Mouse (Mus musculus) frontal cortex, adult 2 months (tissue): ENCODE data around the gene Tppp. TPM values are rescaled to one million over a fixed set of nuclear protein-coding genes. Genes with fewer than 3 reads are reported as not detected.
A peak's percentile ranks its signal among the peaks of the same experiment; 100 is the strongest.
"Not testable (repeated sequence)": the region's sequence is repeated elsewhere in the genome, so short reads cannot be mapped to it uniquely, and the experiment has no call there.

ENCODE experiments used
- DNase-seq, 2 experiments: peaks; one replicate each; pipeline ENCODE4 v3.0.0; 2022; ENCODE audit warnings: low spot score in 1 of 2; ENCODE audit errors: extremely low spot score in 1 of 2
- polyA plus RNA-seq: library from polyadenylated mRNA; depleted of rRNA; stranded (reverse); fragments of >200 nt; gene quantifications from 2 replicates; pipeline ENCODE4 v1.2.3, GENCODE M21; 2012; rRNA removed

Gene Tppp
- 236 and 238 TPM in 2 replicates for polyA plus RNA-seq

GRCm38 (mm10) chr13:74008948-74009718 is at the start of gene Tppp:
Tppp (plus strand) TSS chr13:74009407.
- peak; percentile 87 to 95 for DNase-seq

DNA sequence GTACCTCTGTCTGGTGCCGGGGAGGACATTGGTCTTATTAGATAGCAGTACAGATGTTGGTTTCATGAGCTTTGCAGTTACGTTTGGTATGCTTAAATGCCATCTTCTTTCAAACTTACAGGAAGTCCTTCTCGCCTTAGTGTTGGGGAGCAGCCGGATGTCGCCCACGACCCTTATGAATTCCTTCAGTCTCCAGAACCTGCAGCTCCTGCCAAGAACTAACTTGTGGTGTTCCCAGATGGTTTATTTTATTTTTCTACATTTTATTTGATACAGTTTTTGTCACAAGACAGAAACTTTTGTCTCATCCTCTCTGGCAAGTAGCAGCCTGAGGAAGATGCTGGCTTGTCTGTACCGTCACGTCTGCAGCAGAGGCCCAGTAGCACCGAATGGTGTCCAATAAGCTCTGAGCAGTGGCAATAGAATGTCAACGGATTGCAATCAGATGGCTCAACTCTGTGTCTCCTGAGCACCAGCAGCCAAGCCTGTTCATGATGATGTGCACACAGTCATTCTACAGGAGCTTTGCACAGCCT is 49.0 kb upstream of the Tppp start:
- peak in 1 of 2 experiments; percentile 53 for DNase-seq

DNA sequence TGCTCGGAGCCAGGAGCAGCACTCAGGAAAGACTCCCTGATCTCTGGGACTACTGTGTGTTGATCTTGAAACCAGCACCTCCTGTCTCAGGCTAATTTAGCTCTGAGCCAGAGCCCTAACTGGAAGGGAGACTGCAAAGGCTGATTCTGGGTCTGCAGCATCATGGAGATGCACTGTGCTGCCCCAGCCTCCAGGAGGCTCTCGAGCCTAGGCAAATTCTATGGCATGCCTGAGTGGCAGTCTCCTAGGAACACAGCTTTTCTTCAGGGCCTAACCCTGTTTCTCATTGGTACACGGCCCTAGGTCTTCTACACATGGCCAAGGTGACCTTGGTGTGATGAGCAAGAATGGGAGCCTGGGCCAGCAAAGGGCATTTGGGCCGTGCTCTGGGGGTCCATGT is 48.0 kb upstream of the Tppp start:
- no peak for DNase-seq

DNA sequence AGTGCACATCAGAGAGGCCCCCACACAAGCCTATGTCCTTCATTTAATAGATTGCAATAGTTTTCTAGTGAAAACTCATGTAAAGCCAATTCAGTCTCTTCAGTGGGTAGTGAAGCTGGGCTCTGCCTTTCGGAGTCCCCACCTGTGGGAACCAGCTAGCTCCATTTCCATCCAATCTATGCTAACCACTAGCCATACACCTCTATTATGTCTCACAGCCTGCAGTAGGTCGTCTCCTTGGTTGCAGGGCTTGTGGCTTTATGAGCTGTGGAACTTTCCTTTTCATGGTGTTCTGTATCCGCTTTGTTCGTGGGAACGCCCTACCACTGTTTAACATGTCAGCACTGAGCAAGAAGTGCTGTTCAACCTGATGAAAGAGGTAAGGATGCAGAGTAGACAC is 45.7 kb upstream of the Tppp start, which contains the start of gene Zdhhc11:
Gene Zdhhc11, plus strand, starts transcription at position 301 of the 400 bp plus-strand sequence.
- DNase-seq: no peak

- DNase-seq: peak in 1 of 2 experiments; percentile 79
These were observed 38.4 kb upstream of the Tppp start for GRCm38 (mm10) chr13:73970545-73971448.

DNA sequence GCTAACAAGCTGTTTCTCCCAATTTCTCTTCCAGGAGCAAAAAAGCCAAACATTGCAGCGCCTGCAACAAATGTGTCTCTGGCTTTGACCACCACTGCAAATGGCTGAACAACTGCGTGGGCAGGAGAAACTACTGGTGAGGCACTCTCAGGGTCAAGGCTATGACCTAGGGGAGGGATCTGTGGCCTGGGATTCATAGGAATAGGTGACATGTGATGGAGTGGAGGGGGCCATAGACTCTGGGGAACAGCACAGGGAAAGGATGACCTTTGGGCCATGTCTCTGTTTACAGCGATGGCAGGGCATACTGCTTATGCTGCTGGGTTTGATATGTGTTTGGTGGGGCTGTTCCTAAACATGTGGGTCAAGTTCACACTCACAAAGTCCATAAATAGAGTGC is 34.7 kb upstream of the Tppp start:
- no peak for DNase-seq

DNA sequence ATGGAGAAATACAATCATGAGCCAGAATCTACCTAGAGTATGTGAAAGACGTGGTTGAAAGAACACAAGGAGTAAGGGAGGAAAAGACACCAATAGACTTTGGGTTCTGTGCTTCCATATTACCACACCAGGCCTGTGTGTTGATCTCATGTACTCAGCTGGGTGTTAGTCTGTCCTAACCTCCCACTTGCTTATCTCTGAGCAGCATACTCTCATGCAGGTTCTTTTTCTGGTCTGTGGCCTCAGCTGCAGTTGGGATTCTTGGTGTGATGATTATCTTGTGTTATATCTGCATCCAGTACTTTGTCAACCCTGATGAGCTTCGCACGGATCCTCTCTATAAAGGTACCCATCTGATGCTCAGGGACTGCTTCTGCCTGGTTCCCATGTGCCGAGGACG is 32.3 kb upstream of the Tppp start:
- no peak for DNase-seq

- DNase-seq: no peak
These were observed 18.9 kb upstream of the Tppp start for GRCm38 (mm10) chr13:73990325-73990724.

GRCm38 (mm10) chr13:73990761-73991160 is 18.4 kb upstream of the Tppp start:
- DNase-seq: no peak

GRCm38 (mm10) chr13:73991267-73991666 is 17.9 kb upstream of the Tppp start:
- DNase-seq: no peak

DNA sequence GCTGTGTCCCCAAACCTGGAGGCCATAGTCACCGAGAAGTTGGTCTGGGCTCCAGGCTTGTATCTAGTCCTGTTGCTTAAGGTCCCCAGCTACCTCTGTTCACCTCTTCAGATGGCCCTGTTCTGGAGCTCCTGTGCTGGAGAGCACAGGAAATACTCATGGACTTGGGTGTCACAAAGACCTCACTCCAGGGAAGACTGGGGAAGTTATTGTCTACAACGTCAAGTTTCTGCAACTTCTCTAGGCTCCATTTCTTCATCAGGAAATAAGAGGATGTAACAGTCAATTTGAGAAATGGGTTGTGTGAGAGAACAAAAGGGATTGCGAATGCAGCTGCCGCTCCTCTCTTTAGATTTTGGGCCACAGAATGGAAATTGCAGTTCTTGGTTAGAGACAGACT is 12.8 kb upstream of the Tppp start:
- DNase-seq: no peak

DNA sequence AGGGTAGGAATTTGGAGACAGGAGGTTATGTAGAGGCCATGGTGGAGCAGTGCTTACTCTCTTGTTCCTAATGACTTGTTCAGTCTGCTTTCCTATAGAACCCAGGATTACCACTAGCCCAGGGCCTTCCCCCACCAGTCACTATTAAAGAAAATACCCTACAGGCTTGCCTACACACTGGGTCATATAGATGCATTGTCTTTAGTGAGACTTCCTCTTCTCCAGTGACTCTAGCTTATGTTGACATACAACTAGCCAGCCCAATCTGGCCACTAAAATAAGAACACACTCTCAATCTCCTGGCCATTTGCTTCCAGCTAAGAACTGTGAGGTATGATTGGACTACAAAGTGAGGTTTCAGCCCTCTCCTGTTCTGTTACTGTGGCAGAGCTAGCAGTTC is 8.7 kb upstream of the Tppp start:
- DNase-seq: no peak

DNA sequence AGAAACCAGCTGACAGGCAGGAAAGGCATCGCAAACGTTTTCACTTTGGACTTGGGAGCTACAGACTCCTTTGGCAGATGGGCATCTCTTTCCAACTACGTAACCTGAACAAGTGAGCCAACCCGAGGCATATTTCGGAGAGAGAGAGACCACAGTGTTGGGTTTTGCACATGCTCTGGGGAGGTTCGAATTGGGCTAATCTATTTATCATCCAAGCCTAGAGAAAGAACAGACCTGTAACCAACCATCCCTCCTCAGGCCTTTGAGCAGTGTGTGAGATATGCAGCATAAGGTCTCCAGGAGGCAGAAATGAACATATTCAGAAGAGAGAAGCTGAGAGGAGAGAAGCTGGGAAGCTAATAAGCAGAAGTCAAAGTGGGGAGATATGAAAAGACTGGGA is 8.2 kb upstream of the Tppp start:
- DNase-seq: no peak

- no peak for DNase-seq
These were observed 7.7 kb upstream of the Tppp start for GRCm38 (mm10) chr13:74001492-74001891.

DNA sequence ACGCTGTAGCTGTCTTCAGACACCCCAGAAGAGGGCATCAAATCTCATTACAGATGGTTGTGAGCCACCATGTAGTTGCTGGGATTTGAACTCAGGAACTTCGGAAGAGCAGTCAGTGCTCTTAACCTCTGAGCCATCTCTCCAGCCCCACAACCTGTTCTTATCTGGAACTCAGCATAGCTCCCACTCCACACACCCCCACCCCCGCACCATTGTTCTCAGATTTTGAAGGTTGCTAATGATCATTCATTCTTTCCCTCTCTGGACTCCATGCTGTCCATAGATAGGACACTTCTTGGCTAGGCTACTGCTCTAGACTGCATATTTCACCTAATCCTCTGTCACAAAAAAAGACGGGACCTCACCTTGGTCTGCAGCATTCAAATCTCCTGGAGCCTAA is 2.3 kb upstream of the Tppp start:
- not testable (repeated sequence) for DNase-seq

DNA sequence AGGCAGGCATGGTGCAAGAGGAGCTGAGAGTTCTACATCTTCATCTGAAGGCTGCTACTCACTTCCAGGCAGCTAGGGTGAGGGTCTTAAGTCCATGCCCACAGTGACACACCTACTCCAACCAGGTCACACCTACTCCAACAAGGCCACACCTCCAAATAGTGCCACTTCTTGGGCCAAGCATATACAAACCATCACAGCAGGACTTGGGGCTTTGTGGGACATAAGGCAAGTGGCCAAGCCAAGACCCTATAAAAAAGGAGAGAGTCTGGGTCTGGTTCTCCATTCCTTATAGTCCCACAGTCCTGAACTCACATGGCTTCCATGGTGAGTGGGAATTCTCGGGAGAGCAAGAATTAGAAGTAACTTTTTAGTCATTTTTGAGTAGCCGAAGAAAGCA is 991 bp upstream of the Tppp start:
- DNase-seq: not testable (repeated sequence)

- DNase-seq: peak; percentile 73 to 90
These were observed 796 bp downstream of the Tppp start for GRCm38 (mm10) chr13:74009791-74010614.

DNA sequence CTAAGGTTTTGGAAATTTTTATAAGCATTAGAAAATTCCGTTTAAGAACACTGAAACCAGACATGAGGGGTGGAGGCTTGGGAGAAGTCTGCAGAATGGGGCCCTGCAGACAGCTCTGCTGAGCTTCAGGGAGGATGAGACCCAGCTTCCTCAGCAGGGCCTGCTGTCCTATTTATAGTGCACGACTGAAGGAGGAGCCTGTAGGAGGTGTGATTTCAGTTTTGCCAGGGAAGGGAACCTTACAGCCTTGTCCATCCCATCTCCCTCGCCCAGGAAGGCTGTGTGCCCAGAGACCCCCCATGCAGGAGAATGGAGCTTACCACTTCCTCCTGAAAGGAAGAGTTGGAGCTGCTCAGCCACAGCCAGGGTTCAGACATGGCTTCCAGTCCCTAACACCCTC is 1.5 kb downstream of the Tppp start:
- peak; percentile 41 to 76 for DNase-seq

- DNase-seq: no peak
These were observed 6.7 kb downstream of the Tppp start for GRCm38 (mm10) chr13:74015908-74016307.

GRCm38 (mm10) chr13:74017426-74017825 is 8.2 kb downstream of the Tppp start:
- no peak for DNase-seq
